10 mouse cellular contexts compared by ENCODE assay signal in the genomic region with DNA sequence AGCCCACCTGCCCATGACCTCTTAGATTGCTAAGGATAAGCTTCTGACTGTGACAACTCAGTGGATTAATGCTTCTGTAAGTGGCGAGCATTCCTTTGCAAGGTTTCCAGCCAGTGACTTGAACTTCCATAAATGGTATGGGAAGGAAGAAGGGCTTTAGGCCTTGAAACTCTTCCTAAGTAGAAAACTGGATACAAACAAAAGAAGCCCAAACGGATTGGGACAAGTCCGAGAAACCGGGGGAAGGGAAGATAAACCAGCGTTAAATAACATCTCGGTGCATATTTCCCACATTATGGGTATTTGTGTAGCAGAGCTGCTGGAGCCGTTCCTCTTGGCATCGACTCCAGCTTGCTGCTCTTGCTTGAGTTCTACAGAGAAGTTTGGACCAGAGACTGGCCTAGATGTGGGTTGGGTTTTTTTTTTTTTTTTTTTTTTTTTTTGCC. TPM values are rescaled to one million over a fixed set of nuclear protein-coding genes. Genes with fewer than 3 reads are reported as not detected.
DNase-seq lines count a peak whose midpoint lies in the region; ATAC-seq and TF ChIP-seq lines count a peak whose summit lies in the region.
"Had no signal": no experiment of that assay in that cellular context is flagged by ENCODE, and none has a peak within 500 bp of the region (broad histone marks: within the 10 kb centered on the region; RNA-seq: fewer than 3 reads in every experiment).

No protein-coding gene starts in this region.

- no peaks in the 10 kb centered on the region for H3K27me3 ChIP-seq in kidney, adult 2 months (replicated peaks; ENCODE audit: control insufficient read depth, insufficient read depth, low read length)
- no peaks in the 10 kb centered on the region for H3K27me3 ChIP-seq in testis, adult 2 months (ENCODE audit: control insufficient read depth, insufficient read depth, low read length)
- H3K27me3 ChIP-seq in heart, postnatal 0 days (ENCODE audit: control insufficient read depth, insufficient read depth, low read length), result no peaks in the 10 kb centered on the region
- no peaks in the 10 kb centered on the region for H3K27me3 ChIP-seq in stomach, postnatal 0 days (ENCODE audit: control insufficient read depth, insufficient read depth, low read length)
- H3K27me3 ChIP-seq: midbrain, embryonic 15.5 days had no signal

- ATAC-seq in heart, postnatal 0 days (ENCODE audit: insufficient read depth, low read depth), result no peak
- ATAC-seq in stomach, postnatal 0 days (ENCODE audit: low FRiP score, low TSS enrichment), result peak; percentile 48; the same call in 1 of the 2 replicates
- ATAC-seq: midbrain, embryonic 15.5 days had no signal

- no peaks in the 10 kb centered on the region for H3K9me3 ChIP-seq in heart, postnatal 0 days (replicated peaks; ENCODE audit: control insufficient read depth, low read length)
- H3K9me3 ChIP-seq in stomach, postnatal 0 days (ENCODE audit: control insufficient read depth, low read length), result no peaks in the 10 kb centered on the region
- H3K9me3 ChIP-seq: midbrain, embryonic 15.5 days had no signal

- peaks cover 2% of the 10 kb centered on the region; the same call in 1 of the 2 replicates for H3K36me3 ChIP-seq in kidney, adult 2 months (ENCODE audit: control insufficient read depth, insufficient read depth, low read length)
- no peaks in the 10 kb centered on the region; the same call in 1 of the 2 replicates for H3K36me3 ChIP-seq in testis, adult 2 months (ENCODE audit: control insufficient read depth, insufficient read depth, low read length)
- H3K36me3 ChIP-seq in heart, postnatal 0 days (replicated peaks; ENCODE audit: control insufficient read depth, insufficient read depth, low read length), result peaks cover 35% of the 10 kb centered on the region
- peaks cover 5% of the 10 kb centered on the region for H3K36me3 ChIP-seq in stomach, postnatal 0 days (ENCODE audit: control insufficient read depth, insufficient read depth, low read length)

- peaks cover 10% of the 10 kb centered on the region; the same call in 1 of the 2 replicates for H3K4me1 ChIP-seq in kidney, adult 2 months (ENCODE audit: control insufficient read depth, insufficient read depth, low read length)
- no peaks in the 10 kb centered on the region; the same call in 1 of the 2 replicates for H3K4me1 ChIP-seq in testis, adult 2 months (ENCODE audit: control insufficient read depth, insufficient read depth, low read length)
- no peaks in the 10 kb centered on the region for H3K4me1 ChIP-seq in heart, postnatal 0 days (ENCODE audit: control insufficient read depth, insufficient read depth)
- 0 out of 2 replicates have a peak, but pooled peaks cover 5% of the 10 kb centered on the region for H3K4me1 ChIP-seq in stomach, postnatal 0 days (replicated peaks; ENCODE audit: control insufficient read depth, insufficient read depth)
- H3K4me1 ChIP-seq: midbrain, embryonic 15.5 days had no signal

- no peak for TF ChIP-seq CTCF in kidney, adult 2 months (conservative IDR thresholded peaks at IDR 0.05; ENCODE audit: insufficient read depth, insufficient read length, low read depth, low read length)
- TF ChIP-seq CTCF in testis, adult 2 months (IDR thresholded peaks at IDR 0.05; ENCODE audit: control insufficient read depth, insufficient read depth, insufficient replicate concordance, low read depth, low read length), result no peak
- TF ChIP-seq CTCF in heart, postnatal 0 days (IDR thresholded peaks at IDR 0.05; ENCODE audit: low read depth), result no peak
- no peak for TF ChIP-seq CTCF in stomach, postnatal 0 days (IDR thresholded peaks at IDR 0.05; ENCODE audit: low read depth)

- H3K4me3 ChIP-seq in kidney, adult 2 months (ENCODE audit: insufficient read depth, low read depth, low read length), result no peak overlapping the region
- no peak overlapping the region for H3K4me3 ChIP-seq in testis, adult 2 months (ENCODE audit: control insufficient read depth, low read depth, low read length)
- no peak overlapping the region for H3K4me3 ChIP-seq in heart, postnatal 0 days (ENCODE audit: low read depth, low read length)
- H3K4me3 ChIP-seq in stomach, postnatal 0 days (ENCODE audit: low read depth, low read length), result no peak overlapping the region
- H3K4me3 ChIP-seq: midbrain, embryonic 15.5 days had no signal

- WGBS in kidney, adult 2 months, result 62% methylated on average over 8 of the region's 8 CpGs
- WGBS in heart, postnatal 0 days, result 52% methylated on average over 8 of the region's 8 CpGs
- 28% methylated on average over 8 of the region's 8 CpGs for WGBS in stomach, postnatal 0 days

- no peak for TF ChIP-seq EP300 in heart, postnatal 0 days (IDR thresholded peaks at IDR 0.05; ENCODE audit: low read depth)
- TF ChIP-seq EP300 in stomach, postnatal 0 days (optimal IDR thresholded peaks at IDR 0.05), result no peak

- DNase-seq in kidney, adult 2 months, result no peak
- no peak for DNase-seq in kidney, postnatal 14 days
- DNase-seq in testis, postnatal 10 days (ENCODE audit: low spot score), result no peak
- no peak for DNase-seq in heart, postnatal 0 days (ENCODE audit: low spot score)
- DNase-seq in stomach, postnatal 0 days (ENCODE audit: low spot score), result no peak
- DNase-seq in ovary, postnatal 10 days (ENCODE audit: low spot score), result no peak
- DNase-seq in urinary bladder, postnatal 10 days (ENCODE audit: low spot score), result no peak
- DNase-seq: kidney, adult 11 months had no signal

- 0 out of 2 replicates have a peak overlapping the region, but pooled peaks have one; percentile 28 for H3K27ac ChIP-seq in kidney, adult 2 months (ENCODE audit: insufficient read depth, low read depth, low read length)
- H3K27ac ChIP-seq in testis, adult 2 months (ENCODE audit: control insufficient read depth, insufficient read depth, low read depth, low read length), result peak overlapping the region; percentile 33; the same call in 1 of the 2 replicates
- peak overlapping the region; percentile 31 for H3K27ac ChIP-seq in heart, postnatal 0 days (ENCODE audit: low read depth)
- H3K27ac ChIP-seq in stomach, postnatal 0 days (replicated peaks), result peak overlapping the region; percentile 74
- H3K27ac ChIP-seq: midbrain, embryonic 15.5 days had no signal

- H3K9ac ChIP-seq in heart, postnatal 0 days (replicated peaks; ENCODE audit: low read depth, low read length), result no peak overlapping the region
- no peak overlapping the region for H3K9ac ChIP-seq in stomach, postnatal 0 days (ENCODE audit: low read length)
- H3K9ac ChIP-seq: midbrain, embryonic 15.5 days had no signal

- no peak overlapping the region for H3K4me2 ChIP-seq in heart, postnatal 0 days (ENCODE audit: low read depth, low read length)
- H3K4me2 ChIP-seq in stomach, postnatal 0 days (replicated peaks; ENCODE audit: low read depth), result no peak overlapping the region
- H3K4me2 ChIP-seq: midbrain, embryonic 15.5 days had no signal

- TF ChIP-seq POLR2A in kidney, adult 2 months (IDR thresholded peaks at IDR 0.05; ENCODE audit: low read depth, low read length), result no peak
- TF ChIP-seq POLR2A in testis, adult 2 months (IDR thresholded peaks at IDR 0.05; ENCODE audit: control insufficient read depth, low read depth, low read length), result no peak

RNA-seq across cellular contexts. Expression of gene Sntb2, which starts 10.6 kb away (rescaled TPM):
- 9.4 and 10.4 TPM in 2 replicates for polyA plus RNA-seq in kidney, adult 2 months (2012; rRNA removed)
- 13.4 and 14.4 TPM in 2 replicates for polyA plus RNA-seq in testis, adult 2 months (2012; rRNA removed)
- 19.2 and 21.2 TPM in 2 replicates for total RNA-seq in heart, postnatal 0 days (2014; rRNA removed; ENCODE audit: low replicate concordance)
- 8.5 and 9.5 TPM in 2 replicates for polyA plus RNA-seq in heart, postnatal 0 days (2015; fragmentation: Nextera tagmentation; extraction: Ambion mirVana)
- polyA plus RNA-seq in stomach, postnatal 0 days (2015; fragmentation: Nextera tagmentation; extraction: Ambion mirVana), result 9.1 and 10.2 TPM in 2 replicates

RNA-seq across cellular contexts. Expression of gene Utp4, which starts 31.5 kb away (rescaled TPM):
- polyA plus RNA-seq in kidney, adult 2 months (2012; rRNA removed), result 24.1 and 24.5 TPM in 2 replicates
- 26.1 and 27.4 TPM in 2 replicates for polyA plus RNA-seq in testis, adult 2 months (2012; rRNA removed)
- total RNA-seq in heart, postnatal 0 days (2014; rRNA removed; ENCODE audit: low replicate concordance), result 18.9 and 30.6 TPM in 2 replicates
- polyA plus RNA-seq in heart, postnatal 0 days (2015; fragmentation: Nextera tagmentation; extraction: Ambion mirVana), result 26.0 and 29.1 TPM in 2 replicates
- polyA plus RNA-seq in stomach, postnatal 0 days (2015; fragmentation: Nextera tagmentation; extraction: Ambion mirVana), result 30.4 and 33.7 TPM in 2 replicates

RNA-seq across cellular contexts. Expression of gene Has3, which starts 54.9 kb away (rescaled TPM):
- 0.72 and 0.98 TPM in 2 replicates for polyA plus RNA-seq in kidney, adult 2 months (2012; rRNA removed)
- polyA plus RNA-seq in testis, adult 2 months (2012; rRNA removed), result 0.35 and 0.43 TPM in 2 replicates
- 2.5 and 4.6 TPM in 2 replicates for total RNA-seq in heart, postnatal 0 days (2014; rRNA removed; ENCODE audit: low replicate concordance)
- polyA plus RNA-seq in heart, postnatal 0 days (2015; fragmentation: Nextera tagmentation; extraction: Ambion mirVana), result 0.11 and 0.14 TPM in 2 replicates
- 0.28 and 0.40 TPM in 2 replicates for polyA plus RNA-seq in stomach, postnatal 0 days (2015; fragmentation: Nextera tagmentation; extraction: Ambion mirVana)
